Mouse (Mus musculus) forebrain, embryonic 12.5 days (tissue): ENCODE results near the gene Cfap61. TPM values are rescaled to one million over a fixed set of nuclear protein-coding genes. Genes with fewer than 3 reads are reported as not detected.
A peak's percentile ranks its signal among the peaks of the same experiment; 100 is the strongest.
"Not testable (repeated sequence)": the region's sequence is repeated elsewhere in the genome, so short reads cannot be mapped to it uniquely, and the experiment has no call there.

Source experiments
- ATAC-seq: fragments of 200-750 bp; cut with Nextera tagmentation; 2 replicates; pipeline ENCODE4 v1.8.0; 2017; ENCODE audit warnings: moderate TSS enrichment; ENCODE audit not compliant: low FRiP score
- H3K27ac ChIP-seq: fragments of 300-500 bp; sonication (generic); 2 replicates; pipeline ENCODE4 v1.5.1; 2016; ENCODE audit warnings: mild to moderate bottlenecking
- H3K27me3 ChIP-seq: fragments of 300-500 bp; sonication (generic); 2 replicates; pipeline ENCODE4 v1.6.1; 2016; ENCODE audit warnings: mild to moderate bottlenecking
- H3K36me3 ChIP-seq: fragments of 300-500 bp; sonication (generic); replicated peaks from 2 replicates; pipeline ENCODE4 v1.6.1; 2016; ENCODE audit warnings: mild to moderate bottlenecking
- H3K4me1 ChIP-seq: fragments of 300-500 bp; sonication (generic); 2 replicates; pipeline ENCODE4 v1.6.1; 2016
- H3K4me2 ChIP-seq: fragments of 300-500 bp; sonication (generic); 2 replicates; pipeline ENCODE4 v1.6.1; 2016; ENCODE audit warnings: mild to moderate bottlenecking, moderate library complexity
- H3K4me3 ChIP-seq: fragments of 300-500 bp; sonication (generic); replicated peaks from 2 replicates; pipeline ENCODE4 v1.5.1; 2016; ENCODE audit warnings: mild to moderate bottlenecking
- H3K9ac ChIP-seq: fragments of 300-500 bp; sonication (generic); 2 replicates; pipeline ENCODE4 v1.6.1; 2016; ENCODE audit warnings: mild to moderate bottlenecking
- H3K9me3 ChIP-seq: fragments of 300-500 bp; sonication (generic); 2 replicates; pipeline ENCODE4 v1.6.1; 2016
- WGBS: fragments of 180-500 bp; shearing (Covaris S2); methylation state at CpG from one replicate; pipeline ENCODE4 v1.1.7; 2016; 5-methylcytosine and 5-hydroxymethylcytosine counted together
- polyA plus RNA-seq: library from polyadenylated mRNA; unstranded; fragments of >200 nt; fragmentation: Nextera tagmentation; extraction: Ambion mirVana; gene quantifications from 2 replicates; pipeline ENCODE4 v1.2.1, GENCODE M21; 2016

Gene Cfap61
- 1.1 and 1.2 TPM in 2 replicates for polyA plus RNA-seq

GRCm38 (mm10) chr2:145934339-145935231 lies at the start of gene Cfap61, which contains the start of gene Crnkl1:
Gene Cfap61, plus strand, starts transcription at chr2:145934784.
Gene Crnkl1, minus strand, starts transcription at chr2:145935014.
- peak; percentile 98 for ATAC-seq
- Histone ChIP-seq H3K36me3 (peaks cover 24% of the 10 kb centered on the region), H3K4me1 (peaks cover 7% of the 10 kb centered on the region), H3K27me3 (0 out of 2 replicates have a peak, but pooled peaks cover 5% of the 10 kb centered on the region), H3K27ac (0 out of 2 replicates have a peak within 1 kb of the TSS, but pooled peaks have one; percentile 25), H3K4me3 (peak within 1 kb of the TSS; percentile 89), H3K9me3 (no peaks in the 10 kb centered on the region), H3K4me2 (peak within 1 kb of the TSS; percentile 92), H3K9ac (peak within 1 kb of the TSS; percentile 70)
- WGBS: under 1% methylated on average over 61 of the region's 61 CpGs

DNA sequence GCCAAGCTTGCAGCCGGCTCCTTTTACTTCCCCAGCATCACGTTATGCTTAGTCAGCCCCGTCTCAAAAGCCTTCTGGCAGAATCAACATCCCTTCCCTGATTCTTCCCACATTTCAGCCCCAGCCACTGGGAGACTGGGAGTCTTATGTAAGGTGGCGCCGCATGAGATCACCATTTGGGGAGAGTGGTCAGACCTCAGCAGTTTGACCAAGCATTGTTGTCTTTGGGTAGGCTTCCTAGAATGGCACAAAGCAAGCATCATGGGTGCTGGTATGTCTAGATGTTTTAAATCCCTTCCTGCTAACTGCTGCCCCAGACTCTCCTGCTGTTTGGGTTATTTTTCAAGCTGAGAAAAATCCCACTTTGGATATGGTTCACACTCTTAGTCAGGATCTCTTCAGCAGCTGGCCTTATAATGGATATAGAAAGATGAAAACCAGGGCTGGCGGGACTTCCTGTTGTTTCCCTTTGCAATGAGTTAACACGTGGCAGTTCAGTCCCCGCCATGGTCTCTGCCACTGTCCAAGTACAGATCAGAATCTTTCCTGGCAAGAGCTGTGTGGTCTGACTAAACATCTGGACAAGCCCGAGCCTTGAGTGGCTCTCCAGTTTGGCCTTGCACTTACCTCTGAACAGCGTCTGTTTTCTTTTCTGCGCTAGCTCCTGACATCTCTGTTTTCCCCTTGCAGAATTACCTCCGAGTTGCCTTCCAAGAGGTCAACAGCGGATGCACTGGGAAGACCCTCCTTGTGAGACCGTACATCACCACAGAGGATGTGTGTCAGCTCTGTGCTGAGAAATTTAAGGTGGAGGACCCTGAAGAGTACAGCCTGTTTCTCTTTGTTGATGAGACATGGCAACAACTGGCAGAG lies 49.4 kb upstream of the Cfap61 start:
- Histone ChIP-seq H3K9ac (no peak overlapping the region), H3K4me3 (no peak overlapping the region), H3K36me3 (no peaks in the 10 kb centered on the region), H3K4me1 (peaks cover 8% of the 10 kb centered on the region; the same call in 1 of the 2 replicates), H3K9me3 (no peaks in the 10 kb centered on the region), H3K27me3 (no peaks in the 10 kb centered on the region), H3K4me2 (no peak overlapping the region), H3K27ac (peak overlapping the region; percentile 48; the same call in 1 of the 2 replicates)
- 75% methylated on average over 14 of the region's 14 CpGs for WGBS
- ATAC-seq: no peak

- ATAC-seq: no peak
- peaks cover 6% of the 10 kb centered on the region; the same call in 1 of the 2 replicates for H3K4me1 ChIP-seq
- H3K4me2 ChIP-seq: no peak overlapping the region
- H3K27ac ChIP-seq: 0 out of 2 replicates have a peak overlapping the region, but pooled peaks have one; percentile 25
- no peak overlapping the region for H3K4me3 ChIP-seq
- H3K9ac ChIP-seq: no peak overlapping the region
- H3K27me3 ChIP-seq: no peaks in the 10 kb centered on the region
- no peaks in the 10 kb centered on the region for H3K36me3 ChIP-seq
- no peaks in the 10 kb centered on the region for H3K9me3 ChIP-seq
- 72% methylated on average over 14 of the region's 14 CpGs for WGBS
These were observed 46.4 kb upstream of the Cfap61 start for GRCm38 (mm10) chr2:145887937-145888765.

DNA sequence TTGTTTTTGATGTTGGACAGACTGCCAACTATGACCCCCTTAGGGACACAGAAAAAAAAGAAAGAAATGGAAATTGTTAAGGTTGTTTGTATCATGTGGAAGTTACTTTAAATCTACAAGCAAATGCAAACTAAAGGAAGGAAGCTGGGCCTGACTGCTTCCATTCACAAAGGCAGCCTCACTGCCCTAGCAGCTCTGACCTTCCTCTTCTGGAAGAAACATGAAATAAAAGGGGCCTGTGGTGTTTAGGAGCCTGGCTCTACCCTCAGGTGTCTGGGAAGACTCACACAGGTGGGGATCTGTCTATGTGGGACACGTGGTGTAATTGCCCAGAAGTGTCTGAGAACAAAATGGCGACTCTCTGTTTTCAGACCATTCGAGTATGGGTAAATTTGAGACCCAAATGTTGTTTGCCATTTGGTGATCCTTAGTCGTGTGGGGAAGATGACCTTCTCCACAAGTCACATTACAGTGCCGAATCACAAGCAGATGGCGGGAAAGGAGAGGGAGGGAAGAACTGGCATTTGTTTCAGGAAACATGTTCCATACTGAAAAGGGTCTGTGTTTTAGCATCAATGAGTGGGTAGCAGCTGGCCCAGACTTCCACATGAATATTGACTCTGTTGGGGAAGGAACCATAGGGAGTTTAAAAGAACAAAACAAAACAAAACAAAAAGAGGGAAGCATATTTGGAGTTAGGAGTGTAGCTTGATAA lies 45.7 kb upstream of the Cfap61 start:
- Histone ChIP-seq H3K27me3 (no peaks in the 10 kb centered on the region), H3K9ac (no peak overlapping the region), H3K36me3 (no peaks in the 10 kb centered on the region), H3K4me1 (peaks cover 6% of the 10 kb centered on the region; the same call in 1 of the 2 replicates), H3K9me3 (no peaks in the 10 kb centered on the region), H3K4me2 (no peak overlapping the region), H3K27ac (0 out of 2 replicates have a peak overlapping the region, but pooled peaks have one; percentile 25), H3K4me3 (no peak overlapping the region)
- ATAC-seq: no peak
- 76% methylated on average over 6 of the region's 6 CpGs for WGBS

GRCm38 (mm10) chr2:145890571-145890970 lies 44.0 kb upstream of the Cfap61 start:
- H3K9me3 ChIP-seq: no peaks in the 10 kb centered on the region
- no peaks in the 10 kb centered on the region for H3K36me3 ChIP-seq
- no peak overlapping the region for H3K9ac ChIP-seq
- WGBS: 76% methylated on average over 2 of the region's 2 CpGs
- H3K4me3 ChIP-seq: no peak overlapping the region
- peaks cover 3% of the 10 kb centered on the region; the same call in 1 of the 2 replicates for H3K4me1 ChIP-seq
- H3K4me2 ChIP-seq: no peak overlapping the region
- H3K27me3 ChIP-seq: no peaks in the 10 kb centered on the region
- no peak overlapping the region for H3K27ac ChIP-seq
- no peak for ATAC-seq

DNA sequence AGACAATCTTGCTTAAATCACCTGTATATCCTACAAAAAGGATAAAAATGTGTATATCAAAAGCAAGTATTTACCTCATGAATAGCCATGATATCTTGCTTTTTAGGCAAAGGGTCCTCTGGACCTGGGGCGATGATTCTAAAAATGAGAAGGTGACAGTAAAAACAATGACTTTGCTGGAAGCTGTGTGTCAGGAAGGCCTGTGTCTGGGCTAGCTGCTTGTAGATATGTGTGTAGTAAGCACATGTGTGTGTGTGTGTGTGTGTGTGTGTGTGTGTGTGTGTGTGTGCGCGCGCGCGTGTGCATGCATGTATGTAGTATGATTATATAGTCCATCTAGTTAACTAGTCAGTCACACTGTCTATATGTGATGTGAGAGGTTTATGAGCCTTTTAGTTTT lies 40.8 kb upstream of the Cfap61 start:
- Histone ChIP-seq H3K36me3 (no peaks in the 10 kb centered on the region), H3K4me1 (no peaks in the 10 kb centered on the region), H3K9ac (no peak overlapping the region), H3K4me3 (no peak overlapping the region), H3K4me2 (no peak overlapping the region), H3K27ac (no peak overlapping the region), H3K27me3 (no peaks in the 10 kb centered on the region), H3K9me3 (no peaks in the 10 kb centered on the region)
- WGBS: 89% methylated on average over 6 of the region's 6 CpGs
- no peak for ATAC-seq

DNA sequence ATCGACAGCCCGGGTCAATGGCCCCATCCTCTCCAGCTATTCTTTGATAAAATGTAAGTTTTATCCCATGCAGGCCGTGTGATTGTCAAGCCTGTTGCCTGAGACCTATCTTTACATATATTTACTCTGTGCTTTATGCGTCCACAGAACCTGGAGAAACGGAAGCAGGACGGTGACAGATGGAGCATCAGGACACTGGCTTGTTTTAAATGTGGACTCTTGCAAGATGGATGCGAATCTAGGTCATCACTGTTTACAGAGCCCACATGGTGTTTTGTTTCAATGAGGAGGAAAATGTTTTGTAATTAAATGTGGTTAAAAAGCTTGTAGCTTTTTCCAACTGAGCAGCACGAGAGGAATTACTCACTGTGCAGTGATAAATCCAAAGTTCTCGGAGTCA lies 36.5 kb upstream of the Cfap61 start:
- 86% methylated on average over 9 of the region's 9 CpGs for WGBS
- Histone ChIP-seq H3K9ac (no peak overlapping the region), H3K4me2 (no peak overlapping the region), H3K9me3 (no peaks in the 10 kb centered on the region), H3K27me3 (no peaks in the 10 kb centered on the region), H3K4me1 (0 out of 2 replicates have a peak, but pooled peaks cover 2% of the 10 kb centered on the region), H3K27ac (no peak overlapping the region), H3K36me3 (no peaks in the 10 kb centered on the region), H3K4me3 (no peak overlapping the region)
- ATAC-seq: no peak

- WGBS: 80% methylated on average over 8 of the region's 8 CpGs
- H3K36me3 ChIP-seq, H3K9ac ChIP-seq, H3K27me3 ChIP-seq, H3K9me3 ChIP-seq, H3K27ac ChIP-seq, H3K4me3 ChIP-seq, ATAC-seq, H3K4me2 ChIP-seq: not testable (repeated sequence)
- peaks cover 17% of the 10 kb centered on the region for H3K4me1 ChIP-seq
These were observed 34.3 kb upstream of the Cfap61 start for GRCm38 (mm10) chr2:145900318-145900717.

GRCm38 (mm10) chr2:145901861-145902260 lies 32.7 kb upstream of the Cfap61 start, which contains the start of gene Naa20:
Gene Naa20, plus strand, starts transcription at chr2:145902099.
- H3K4me3 ChIP-seq: peak within 1 kb of the TSS; percentile 99
- no peaks in the 10 kb centered on the region for H3K9me3 ChIP-seq
- H3K27ac ChIP-seq: no peak within 1 kb of the TSS
- H3K36me3 ChIP-seq: 0 out of 2 replicates have a peak, but pooled peaks cover 1% of the 10 kb centered on the region
- H3K4me2 ChIP-seq: peak within 1 kb of the TSS; percentile 64
- no peaks in the 10 kb centered on the region for H3K27me3 ChIP-seq
- ATAC-seq: no peak
- H3K4me1 ChIP-seq: peaks cover 21% of the 10 kb centered on the region
- WGBS: 86% methylated on average over 6 of the region's 6 CpGs
- peak within 1 kb of the TSS; percentile 93 for H3K9ac ChIP-seq

DNA sequence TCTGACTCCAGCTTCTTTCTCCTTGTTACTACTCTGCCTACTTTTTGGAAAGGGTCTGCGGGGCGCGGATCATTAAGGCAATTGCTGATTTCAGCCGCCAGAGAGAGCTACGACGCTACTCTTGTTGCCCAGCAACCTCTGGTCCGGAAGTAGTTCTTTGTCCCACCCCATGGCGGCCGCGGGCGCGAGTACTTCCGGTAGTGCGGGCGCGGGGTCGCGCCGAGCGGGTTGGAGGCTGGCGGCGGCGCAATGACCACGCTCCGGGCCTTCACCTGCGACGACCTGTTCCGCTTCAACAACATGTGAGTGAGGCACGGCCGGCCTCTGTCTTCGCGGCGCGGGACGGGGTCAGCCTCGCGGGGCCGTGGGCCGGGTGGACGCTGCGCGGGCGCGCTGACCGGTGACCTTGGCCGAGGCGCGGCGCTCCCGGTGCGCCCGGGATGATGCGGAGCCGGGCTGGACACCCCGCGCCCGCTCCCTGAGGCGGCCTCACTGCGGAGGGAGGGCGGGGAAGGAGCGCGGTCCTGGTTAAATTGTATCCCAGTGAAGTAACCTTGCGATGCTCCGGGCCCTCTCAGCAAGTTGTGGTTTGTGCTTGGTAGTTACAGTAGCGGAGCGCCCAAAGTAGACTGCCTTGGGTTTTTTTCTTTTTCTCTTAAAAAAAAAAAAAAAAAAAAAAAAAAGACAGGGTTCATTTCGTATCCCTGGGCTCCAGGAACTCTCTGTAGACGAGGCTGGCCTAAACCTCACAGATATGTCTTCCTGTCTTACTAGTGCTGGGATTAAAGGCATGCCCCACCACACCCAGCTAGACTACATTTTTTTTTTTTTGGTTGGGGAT lies 31.3 kb upstream of the Cfap61 start:
- Histone ChIP-seq H3K27ac (peak overlapping the region; percentile 75), H3K9ac (peak overlapping the region; percentile 93), H3K4me2 (peak overlapping the region; percentile 64), H3K4me1 (peaks cover 21% of the 10 kb centered on the region), H3K36me3 (0 out of 2 replicates have a peak, but pooled peaks cover 7% of the 10 kb centered on the region), H3K9me3 (no peaks in the 10 kb centered on the region), H3K27me3 (no peaks in the 10 kb centered on the region), H3K4me3 (peak overlapping the region; percentile 99)
- ATAC-seq: peak; percentile 97
- under 1% methylated on average over 68 of the region's 68 CpGs for WGBS
